In the genomic region with DNA sequence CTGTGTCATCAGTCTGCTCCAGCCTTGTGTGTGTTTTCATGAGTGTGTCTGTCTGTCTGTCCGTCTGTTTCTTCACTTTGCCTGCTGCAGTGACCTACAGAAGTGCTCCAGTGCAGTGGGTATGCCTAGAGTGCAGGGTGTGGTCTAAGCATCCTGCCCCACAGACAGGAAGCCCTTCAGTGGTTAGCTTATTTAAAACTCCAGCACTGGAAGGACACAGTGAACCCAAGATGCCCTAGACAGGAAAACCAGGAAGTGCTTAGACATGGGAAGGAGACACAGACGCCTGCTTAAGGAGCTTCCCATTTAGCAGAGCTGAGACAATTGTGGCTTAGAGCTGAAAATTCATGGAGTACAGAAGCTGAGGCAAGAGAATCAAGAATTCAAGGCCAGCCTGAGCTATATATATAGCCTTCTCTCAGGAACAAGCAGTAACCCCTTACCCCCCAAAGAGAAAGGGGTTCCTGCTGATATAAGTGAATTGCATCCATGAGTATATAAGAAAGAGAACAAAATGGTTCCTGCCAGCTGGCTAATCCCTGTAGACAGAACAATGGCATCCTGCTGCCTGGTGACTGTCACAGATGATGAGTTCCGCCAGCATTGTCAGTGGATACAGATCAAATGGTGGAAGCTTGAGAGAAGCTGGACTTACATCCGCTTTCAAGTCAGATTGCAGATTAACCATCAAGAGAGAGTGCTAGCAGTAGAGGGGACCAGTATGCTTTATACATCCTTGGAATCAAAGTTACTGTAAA, we compare ENCODE assay signal across 25 mouse cellular contexts. TPM values are rescaled to one million over a fixed set of nuclear protein-coding genes. Genes with fewer than 3 reads are reported as not detected.
DNase-seq lines count a peak whose midpoint lies in the region; ATAC-seq and TF ChIP-seq lines count a peak whose summit lies in the region.
"Had no signal": no experiment of that assay in that cellular context is flagged by ENCODE, and none has a peak within 500 bp of the region (broad histone marks: within the 10 kb centered on the region; RNA-seq: fewer than 3 reads in every experiment).

No protein-coding gene starts in this region.

- no peak for TF ChIP-seq POLR2A in kidney, adult 2 months (IDR thresholded peaks at IDR 0.05; ENCODE audit: low read depth, low read length)

- WGBS in kidney, adult 2 months = 79% methylated on average over 4 of the region's 4 CpGs
- 46% methylated on average over 4 of the region's 4 CpGs for WGBS in midbrain, embryonic 11.5 days
- WGBS in midbrain, embryonic 16.5 days = 40% methylated on average over 4 of the region's 4 CpGs
- 79% methylated on average over 4 of the region's 4 CpGs for WGBS in lung, embryonic 16.5 days

- no peak overlapping the region for H3K27ac ChIP-seq in kidney, adult 2 months (ENCODE audit: insufficient read depth, low read depth, low read length)
- no peak overlapping the region; the same call in 1 of the 2 replicates for H3K27ac ChIP-seq in midbrain, embryonic 11.5 days (ENCODE audit: low read depth, low read length)
- H3K27ac ChIP-seq in midbrain, embryonic 16.5 days (ENCODE audit: low read length) = no peak overlapping the region
- no peak overlapping the region for H3K27ac ChIP-seq in lung, embryonic 16.5 days (ENCODE audit: low read length)
- H3K27ac ChIP-seq: embryonic facial prominence, embryonic 13.5 days; forebrain, embryonic 12.5 days; hindbrain, embryonic 12.5 days; kidney, postnatal 0 days; layer of hippocampus, adult 2 months; lung, embryonic 15.5 days; neural tube, embryonic 15.5 days had no signal

- no peak overlapping the region for H3K9ac ChIP-seq in midbrain, embryonic 11.5 days (ENCODE audit: low read length)
- no peak overlapping the region for H3K9ac ChIP-seq in midbrain, embryonic 16.5 days (ENCODE audit: low read depth, low read length)
- H3K9ac ChIP-seq in lung, embryonic 16.5 days (ENCODE audit: low read length) = no peak overlapping the region
- H3K9ac ChIP-seq: embryonic facial prominence, embryonic 13.5 days; forebrain, embryonic 12.5 days; hindbrain, embryonic 12.5 days; lung, embryonic 15.5 days; neural tube, embryonic 15.5 days had no signal

- no peaks in the 10 kb centered on the region for H3K9me3 ChIP-seq in midbrain, embryonic 11.5 days (ENCODE audit: control insufficient read depth, low read length)
- no peaks in the 10 kb centered on the region for H3K9me3 ChIP-seq in midbrain, embryonic 16.5 days (replicated peaks; ENCODE audit: control insufficient read depth, low read length, poor library complexity, severe bottlenecking)
- no peaks in the 10 kb centered on the region for H3K9me3 ChIP-seq in lung, embryonic 16.5 days (ENCODE audit: control insufficient read depth, low read length)
- H3K9me3 ChIP-seq: embryonic facial prominence, embryonic 13.5 days; forebrain, embryonic 12.5 days; G1E; hindbrain, embryonic 12.5 days; lung, embryonic 15.5 days; neural tube, embryonic 15.5 days had no signal

- no peaks in the 10 kb centered on the region for H3K27me3 ChIP-seq in kidney, adult 2 months (replicated peaks; ENCODE audit: control insufficient read depth, insufficient read depth, low read length)
- no peaks in the 10 kb centered on the region for H3K27me3 ChIP-seq in midbrain, embryonic 11.5 days (ENCODE audit: control insufficient read depth, insufficient read depth, low read length)
- H3K27me3 ChIP-seq in midbrain, embryonic 16.5 days (ENCODE audit: control insufficient read depth, insufficient read depth, low read depth, low read length) = no peaks in the 10 kb centered on the region
- no peaks in the 10 kb centered on the region for H3K27me3 ChIP-seq in lung, embryonic 16.5 days (ENCODE audit: control insufficient read depth, insufficient read depth, low read depth, low read length)
- H3K27me3 ChIP-seq: CH12.LX; embryonic facial prominence, embryonic 13.5 days; forebrain, embryonic 12.5 days; hindbrain, embryonic 12.5 days; lung, embryonic 15.5 days; neural tube, embryonic 15.5 days; Patski had no signal

- DNase-seq in kidney, adult 2 months = peak; percentile 36
- DNase-seq in kidney, postnatal 10 days = no peak
- peak; percentile 69 for DNase-seq in midbrain, embryonic 11.5 days (ENCODE audit: low spot score, missing footprints)
- DNase-seq in lung, postnatal 4 days = peak; percentile 14 to 38
- no peak for DNase-seq in right cerebral cortex, postnatal 4 days
- DNase-seq: adrenal gland, adult 2 months; cerebellum, adult 11-12 months; cerebellum, postnatal 10 days; gastrocnemius, postnatal 25 days; layer of hippocampus, postnatal 36 days had no signal

- H3K4me2 ChIP-seq in midbrain, embryonic 11.5 days = no peak overlapping the region
- no peak overlapping the region for H3K4me2 ChIP-seq in midbrain, embryonic 16.5 days (ENCODE audit: low read length)
- no peak overlapping the region for H3K4me2 ChIP-seq in lung, embryonic 16.5 days (ENCODE audit: low read depth, low read length)
- H3K4me2 ChIP-seq: embryonic facial prominence, embryonic 13.5 days; forebrain, embryonic 12.5 days; hindbrain, embryonic 12.5 days; liver, embryonic 11.5 days; lung, embryonic 15.5 days; neural tube, embryonic 15.5 days had no signal

- ATAC-seq in midbrain, embryonic 11.5 days (ENCODE audit: low FRiP score) = no peak
- ATAC-seq in midbrain, embryonic 16.5 days = no peak
- peak; percentile 54 for ATAC-seq in lung, embryonic 16.5 days (ENCODE audit: low read depth)
- ATAC-seq: intestine, postnatal 0 days; Patski had no signal

- no peak overlapping the region for H3K4me3 ChIP-seq in kidney, adult 2 months (ENCODE audit: insufficient read depth, low read depth, low read length)
- H3K4me3 ChIP-seq in midbrain, embryonic 11.5 days (ENCODE audit: low read depth, low read length) = no peak overlapping the region
- H3K4me3 ChIP-seq in midbrain, embryonic 16.5 days (ENCODE audit: low read depth, low read length) = no peak overlapping the region
- no peak overlapping the region for H3K4me3 ChIP-seq in lung, embryonic 16.5 days (ENCODE audit: low read length)
- H3K4me3 ChIP-seq: embryonic facial prominence, embryonic 13.5 days; erythroblast, embryonic 14.5 days; forebrain, embryonic 12.5 days; hindbrain, embryonic 12.5 days; layer of hippocampus, adult 2 months; lung, embryonic 15.5 days; neural tube, embryonic 15.5 days had no signal

- TF ChIP-seq CTCF in kidney, adult 2 months (conservative IDR thresholded peaks at IDR 0.05; ENCODE audit: insufficient read depth, insufficient read length, low read depth, low read length) = no peak

- H3K36me3 ChIP-seq in kidney, adult 2 months (ENCODE audit: control insufficient read depth, insufficient read depth, low read length) = peaks cover 5% of the 10 kb centered on the region; the same call in 1 of the 2 replicates
- peaks cover 11% of the 10 kb centered on the region; the same call in 1 of the 2 replicates for H3K36me3 ChIP-seq in midbrain, embryonic 11.5 days (ENCODE audit: control insufficient read depth, insufficient read depth, low read length)
- H3K36me3 ChIP-seq in midbrain, embryonic 16.5 days (ENCODE audit: control insufficient read depth, insufficient read depth, low read length) = peaks cover 16% of the 10 kb centered on the region
- H3K36me3 ChIP-seq in lung, embryonic 16.5 days (ENCODE audit: control insufficient read depth, insufficient read depth, low read length) = peaks cover 23% of the 10 kb centered on the region

- no peaks in the 10 kb centered on the region for H3K4me1 ChIP-seq in kidney, adult 2 months (ENCODE audit: control insufficient read depth, insufficient read depth, low read length)
- H3K4me1 ChIP-seq in midbrain, embryonic 11.5 days (ENCODE audit: control insufficient read depth, insufficient read depth, low read length) = no peaks in the 10 kb centered on the region; the same call in 1 of the 2 replicates
- no peaks in the 10 kb centered on the region for H3K4me1 ChIP-seq in midbrain, embryonic 16.5 days (ENCODE audit: control insufficient read depth, insufficient read depth, low read length)
- no peaks in the 10 kb centered on the region for H3K4me1 ChIP-seq in lung, embryonic 16.5 days (replicated peaks; ENCODE audit: control insufficient read depth, insufficient read depth, low read length)
- H3K4me1 ChIP-seq: embryonic facial prominence, embryonic 13.5 days; forebrain, embryonic 12.5 days; hindbrain, embryonic 12.5 days; lung, embryonic 15.5 days; neural tube, embryonic 15.5 days had no signal

RNA-seq across cellular contexts. Expression of a gene that starts 20.1 kb away (rescaled TPM):
- 64.1 and 74.1 TPM in 2 replicates for polyA plus RNA-seq in kidney, adult 2 months (2012; rRNA removed)
- polyA plus RNA-seq in midbrain, embryonic 11.5 days (2014; fragmentation: Nextera tagmentation; extraction: Ambion mirVana) = 127 and 132 TPM in 2 replicates
- polyA plus RNA-seq in midbrain, embryonic 16.5 days (2015; fragmentation: Nextera tagmentation; extraction: Ambion mirVana) = 86.6 and 93.4 TPM in 2 replicates
- 77.5 and 87.5 TPM in 2 replicates for polyA plus RNA-seq in lung, embryonic 16.5 days (2015; fragmentation: Nextera tagmentation; extraction: Ambion mirVana)

RNA-seq across cellular contexts. Expression of a gene that starts 58.5 kb away (rescaled TPM):
- polyA plus RNA-seq in kidney, adult 2 months (2012; rRNA removed) = 9.1 and 10.0 TPM in 2 replicates
- 17.2 and 18.4 TPM in 2 replicates for polyA plus RNA-seq in midbrain, embryonic 11.5 days (2014; fragmentation: Nextera tagmentation; extraction: Ambion mirVana)
- polyA plus RNA-seq in midbrain, embryonic 16.5 days (2015; fragmentation: Nextera tagmentation; extraction: Ambion mirVana) = 29.4 and 31.1 TPM in 2 replicates
- 14.0 and 15.5 TPM in 2 replicates for polyA plus RNA-seq in lung, embryonic 16.5 days (2015; fragmentation: Nextera tagmentation; extraction: Ambion mirVana)

Comparison
In these comparisons a context has a peak if more than half of its experiments do, and no peak if none do; other contexts are left out.
1. DNase-seq: peak in kidney, adult 2 months (single experiment), midbrain, embryonic 11.5 days (single experiment) and lung, postnatal 4 days (2 of 2); none in kidney, postnatal 10 days (single experiment) and right cerebral cortex, postnatal 4 days (single experiment).